Mouse (Mus musculus): ENCODE measurements around the gene E430018J23Rik. TPM values are rescaled to one million over a fixed set of nuclear protein-coding genes. Genes with fewer than 3 reads are reported as not detected.
"Not testable (repeated sequence)": the region's sequence is repeated elsewhere in the genome, so short reads cannot be mapped to it uniquely, and the experiment has no call there.

Gene E430018J23Rik
- 5.7 and 7.0 TPM in 2 replicates for polyA plus RNA-seq (2016; fragmentation: Nextera tagmentation; extraction: Ambion mirVana)

- peak; percentile 92 for DNase-seq (ENCODE audit: low spot score)
- peak within 1 kb of the TSS; percentile 91 for H3K27ac ChIP-seq
- H3K4me3 ChIP-seq: peak within 1 kb of the TSS; percentile 73
- WGBS: 1% methylated on average over 45 of the region's 45 CpGs
- H3K27me3 ChIP-seq (ENCODE audit: low read depth, poor library complexity, severe bottlenecking): no peaks in the 10 kb centered on the region; the same call in 1 of the 2 replicates
- peaks cover 20% of the 10 kb centered on the region for H3K36me3 ChIP-seq
- no peaks in the 10 kb centered on the region for H3K9me3 ChIP-seq (replicated peaks)
- peaks cover 16% of the 10 kb centered on the region for H3K4me1 ChIP-seq
Observed at GRCm38 (mm10) chr7:127393157-127393943, at the start of gene E430018J23Rik. Gene E430018J23Rik (minus strand): TSS chr7:127393629.

- Histone ChIP-seq H3K4me3 (no peak overlapping the region), H3K9me3 (replicated peaks) (no peaks in the 10 kb centered on the region; the same call in none of the 2 replicates), H3K27me3 (ENCODE audit: low read depth, poor library complexity, severe bottlenecking) (no peaks in the 10 kb centered on the region), H3K4me1 (no peaks in the 10 kb centered on the region), H3K27ac (no peak overlapping the region), H3K36me3 (peaks cover 15% of the 10 kb centered on the region)
- peak; percentile 38 for DNase-seq (ENCODE audit: low spot score)
- 84% methylated on average over 3 of the region's 3 CpGs for WGBS
Observed at GRCm38 (mm10) chr7:127437724-127438123, 44.3 kb upstream of the E430018J23Rik start.

- Histone ChIP-seq H3K9me3 (replicated peaks) (no peaks in the 10 kb centered on the region; the same call in none of the 2 replicates), H3K4me3 (no peak overlapping the region), H3K36me3 (no peaks in the 10 kb centered on the region), H3K27me3 (ENCODE audit: low read depth, poor library complexity, severe bottlenecking) (no peaks in the 10 kb centered on the region), H3K27ac (no peak overlapping the region), H3K4me1 (no peaks in the 10 kb centered on the region)
- 97% methylated on average over 4 of the region's 4 CpGs for WGBS
- DNase-seq (ENCODE audit: low spot score): no peak
Observed at GRCm38 (mm10) chr7:127435206-127435605, 41.8 kb upstream of the E430018J23Rik start.

- no peak for DNase-seq (ENCODE audit: low spot score)
- Histone ChIP-seq H3K27ac (no peak overlapping the region), H3K27me3 (ENCODE audit: low read depth, poor library complexity, severe bottlenecking) (peaks cover 15% of the 10 kb centered on the region), H3K4me3 (no peak overlapping the region), H3K36me3 (no peaks in the 10 kb centered on the region), H3K9me3 (replicated peaks) (no peaks in the 10 kb centered on the region), H3K4me1 (peaks cover 10% of the 10 kb centered on the region)
- WGBS: 76% methylated on average over 3 of the region's 3 CpGs
Observed at GRCm38 (mm10) chr7:127426354-127426753, 32.9 kb upstream of the E430018J23Rik start.

- DNase-seq (ENCODE audit: low spot score): no peak
- H3K27me3 ChIP-seq (ENCODE audit: low read depth, poor library complexity, severe bottlenecking): peaks cover 15% of the 10 kb centered on the region
- WGBS: 91% methylated on average over 2 of the region's 2 CpGs
- H3K36me3 ChIP-seq: no peaks in the 10 kb centered on the region
- H3K9me3 ChIP-seq (replicated peaks): no peaks in the 10 kb centered on the region
- H3K4me1 ChIP-seq: peaks cover 14% of the 10 kb centered on the region
- no peak overlapping the region for H3K4me3 ChIP-seq
- no peak overlapping the region for H3K27ac ChIP-seq
Observed at GRCm38 (mm10) chr7:127425911-127426310, 32.5 kb upstream of the E430018J23Rik start.

GRCm38 (mm10) chr7:127425291-127425690 lies 31.9 kb upstream of the E430018J23Rik start:
- Histone ChIP-seq H3K4me3 (no peak overlapping the region), H3K27me3 (ENCODE audit: low read depth, poor library complexity, severe bottlenecking) (peaks cover 15% of the 10 kb centered on the region), H3K27ac (no peak overlapping the region), H3K4me1 (peaks cover 15% of the 10 kb centered on the region), H3K36me3 (no peaks in the 10 kb centered on the region), H3K9me3 (replicated peaks) (no peaks in the 10 kb centered on the region)
- WGBS: 87% methylated on average over 3 of the region's 3 CpGs
- DNase-seq (ENCODE audit: low spot score): no peak

GRCm38 (mm10) chr7:127422247-127422646 lies 28.8 kb upstream of the E430018J23Rik start:
- peaks cover 15% of the 10 kb centered on the region for H3K27me3 ChIP-seq (ENCODE audit: low read depth, poor library complexity, severe bottlenecking)
- peaks cover 15% of the 10 kb centered on the region for H3K4me1 ChIP-seq
- H3K36me3 ChIP-seq: peaks cover 29% of the 10 kb centered on the region
- no peaks in the 10 kb centered on the region for H3K9me3 ChIP-seq (replicated peaks)
- H3K4me3 ChIP-seq: peak overlapping the region; percentile 82
- DNase-seq (ENCODE audit: low spot score): no peak
- H3K27ac ChIP-seq: 0 out of 2 replicates have a peak overlapping the region, but pooled peaks have one; percentile 91
- WGBS: 2% methylated on average over 15 of the region's 15 CpGs

- Histone ChIP-seq H3K9me3 (replicated peaks) (no peaks in the 10 kb centered on the region), H3K27ac (peak within 1 kb of the TSS; percentile 91), H3K36me3 (peaks cover 29% of the 10 kb centered on the region), H3K4me1 (peaks cover 15% of the 10 kb centered on the region), H3K27me3 (ENCODE audit: low read depth, poor library complexity, severe bottlenecking) (peaks cover 15% of the 10 kb centered on the region), H3K4me3 (peak within 1 kb of the TSS; percentile 82)
- DNase-seq (ENCODE audit: low spot score): peak; percentile 98
- WGBS: 1% methylated on average over 48 of the region's 48 CpGs
Observed at GRCm38 (mm10) chr7:127421388-127422191, 28.2 kb upstream of the E430018J23Rik start, which contains the start of gene Zfp688. Gene Zfp688 (minus strand): TSS chr7:127422068.

- H3K27ac ChIP-seq: no peak overlapping the region
- H3K4me1 ChIP-seq: peaks cover under 1% of the 10 kb centered on the region
- no peaks in the 10 kb centered on the region for H3K9me3 ChIP-seq (replicated peaks)
- no peak for DNase-seq (ENCODE audit: low spot score)
- 84% methylated on average over 2 of the region's 2 CpGs for WGBS
- H3K27me3 ChIP-seq (ENCODE audit: low read depth, poor library complexity, severe bottlenecking): no peaks in the 10 kb centered on the region
- no peak overlapping the region for H3K4me3 ChIP-seq
- 0 out of 2 replicates have a peak, but pooled peaks cover under 1% of the 10 kb centered on the region for H3K36me3 ChIP-seq
Observed at GRCm38 (mm10) chr7:127411418-127411817, 18.0 kb upstream of the E430018J23Rik start.

- H3K9me3 ChIP-seq (replicated peaks); H3K4me1 ChIP-seq; H3K27me3 ChIP-seq (ENCODE audit: low read depth, poor library complexity, severe bottlenecking): not testable (repeated sequence)
- peak within 1 kb of the TSS; percentile 65 for H3K4me3 ChIP-seq
- peaks cover 13% of the 10 kb centered on the region for H3K36me3 ChIP-seq
- H3K27ac ChIP-seq: peak within 1 kb of the TSS; percentile 89
- peak; percentile 80 for DNase-seq (ENCODE audit: low spot score)
- 6% methylated on average over 40 of the region's 40 CpGs for WGBS
Observed at GRCm38 (mm10) chr7:127406002-127406987, 12.9 kb upstream of the E430018J23Rik start, which contains the start of gene Zfp764. Gene Zfp764 (minus strand): TSS chr7:127406822.

GRCm38 (mm10) chr7:127404101-127404500 lies 10.7 kb upstream of the E430018J23Rik start:
- not testable (repeated sequence) for H3K27me3 ChIP-seq (ENCODE audit: low read depth, poor library complexity, severe bottlenecking); H3K4me1 ChIP-seq; H3K27ac ChIP-seq; H3K4me3 ChIP-seq; DNase-seq (ENCODE audit: low spot score); H3K9me3 ChIP-seq (replicated peaks)
- 96% methylated on average over 6 of the region's 6 CpGs for WGBS
- H3K36me3 ChIP-seq: peaks cover 13% of the 10 kb centered on the region

- 30% methylated on average over 2 of the region's 2 CpGs for WGBS
- no peaks in the 10 kb centered on the region for H3K9me3 ChIP-seq (replicated peaks)
Observed at GRCm38 (mm10) chr7:127402980-127403379, 9.6 kb upstream of the E430018J23Rik start.

More at GRCm38 (mm10) chr7:127402980-127403379, 9.6 kb upstream of the E430018J23Rik start:
- H3K4me3 ChIP-seq: no peak overlapping the region
- H3K4me1 ChIP-seq: peaks cover 9% of the 10 kb centered on the region
- H3K36me3 ChIP-seq: peaks cover 13% of the 10 kb centered on the region
- no peak overlapping the region for H3K27ac ChIP-seq
- H3K27me3 ChIP-seq (ENCODE audit: low read depth, poor library complexity, severe bottlenecking): no peaks in the 10 kb centered on the region
- DNase-seq (ENCODE audit: low spot score): no peak

Data from limb, embryonic 10.5 days (tissue).